Mouse (Mus musculus) CH12.LX (cell line): ENCODE measurements around the gene Vwce. TPM values are rescaled to one million over a fixed set of nuclear protein-coding genes. Genes with fewer than 3 reads are reported as not detected.

Source experiments
- DNase-seq: peaks from one replicate; pipeline ENCODE4 v3.0.0-alpha.2; 2013; ENCODE audit errors: extremely low read depth
- H3K27ac ChIP-seq: 2 replicates; pipeline ENCODE4 v1.5.1; 2012; ENCODE audit warnings: low read depth, mild to moderate bottlenecking, control low read depth, moderate library complexity; ENCODE audit not compliant: insufficient read depth
- H3K27me3 ChIP-seq: replicated peaks from 2 replicates; pipeline ENCODE3; 2012; ENCODE audit warnings: inconsistent platforms
- H3K36me3 ChIP-seq, 2 experiments: replicated peaks in 1 of 2; 2 replicates each; pipeline versions ENCODE3 to v1.6.1; 2012; ENCODE audit warnings: inconsistent platforms in 1 of 2, low read length in 1 of 2, mild to moderate bottlenecking in 1 of 2, mixed read lengths in 1 of 2, moderate library complexity in 1 of 2; ENCODE audit not compliant: control insufficient read depth in 1 of 2, insufficient read depth in 1 of 2
- H3K4me1 ChIP-seq, 2 experiments: 2 replicates each; pipeline ENCODE4 v1.6.1; 2012; ENCODE audit warnings: inconsistent platforms in 1 of 2, moderate library complexity in 1 of 2; ENCODE audit not compliant: insufficient read depth in 2 of 2, control insufficient read depth in 1 of 2
- H3K4me2 ChIP-seq: 2 replicates; pipeline ENCODE4 v1.6.1; 2012; ENCODE audit warnings: low read depth, mild to moderate bottlenecking, control low read depth; ENCODE audit not compliant: poor library complexity, insufficient read depth, severe bottlenecking
- H3K4me3 ChIP-seq, 3 experiments: fragments of 150-350 bp in 1 of 3; sonication (generic) in 1 of 3; replicated peaks in 1 of 3; 2 replicates each; pipeline versions ENCODE3 to v1.5.1; 2011 to 2012; ENCODE audit warnings: low read depth in 2 of 3, low read length in 2 of 3, mild to moderate bottlenecking in 2 of 3, moderate library complexity in 2 of 3, control low read depth in 1 of 3, improper control_type of control experiment in 1 of 3, inconsistent platforms in 1 of 3, mixed read lengths in 1 of 3; ENCODE audit not compliant: poor library complexity in 1 of 3
- H3K79me2 ChIP-seq: replicated peaks from 2 replicates; pipeline ENCODE4 v1.6.1; 2012; ENCODE audit warnings: mild to moderate bottlenecking, moderate library complexity; ENCODE audit not compliant: control insufficient read depth, poor library complexity, insufficient read depth, severe bottlenecking; ENCODE audit errors: extremely low read depth
- H3K9ac ChIP-seq: 2 replicates; pipeline ENCODE4 v1.6.1; 2012; ENCODE audit warnings: low read depth, mild to moderate bottlenecking, control low read depth, moderate library complexity; ENCODE audit not compliant: insufficient read depth
- H3K9me3 ChIP-seq: replicated peaks from 2 replicates; pipeline ENCODE3; 2012; ENCODE audit warnings: low read length, inconsistent platforms, mixed read lengths
- BHLHE40 ChIP-seq: IDR thresholded peaks from 2 replicates; pipeline ENCODE4 v1.6.1; 2011; ENCODE audit warnings: mild to moderate bottlenecking, low read depth, low read length, improper control_type of control experiment
- CHD2 ChIP-seq: IDR thresholded peaks from 2 replicates; pipeline ENCODE4 v1.6.1; 2011; ENCODE audit warnings: low read length, improper control_type of control experiment
- CTCF ChIP-seq, 2 experiments: IDR thresholded peaks in 1 of 2; conservative IDR thresholded peaks in 1 of 2; 2 replicates each; pipeline ENCODE4 v1.5.1; 2011 to 2012; ENCODE audit warnings: low read depth in 2 of 2, low read length in 2 of 2, improper control_type of control experiment in 1 of 2, inconsistent platforms in 1 of 2, mild to moderate bottlenecking in 1 of 2, moderate library complexity in 1 of 2
- E2F4 ChIP-seq: IDR thresholded peaks from 2 replicates; pipeline ENCODE4 v1.6.1; 2011; ENCODE audit warnings: low read depth, low read length, improper control_type of control experiment; ENCODE audit not compliant: insufficient replicate concordance
- ELF1 ChIP-seq: IDR thresholded peaks from 2 replicates; pipeline ENCODE4 v1.6.1; 2014; ENCODE audit warnings: low read depth, mild to moderate bottlenecking, inconsistent platforms, low read length, improper control_type of control experiment
- ETS1 ChIP-seq: conservative IDR thresholded peaks from 2 replicates; pipeline ENCODE4 v1.6.1; 2012; ENCODE audit warnings: low read depth, mild to moderate bottlenecking, inconsistent platforms, low read length, improper control_type of control experiment, moderate library complexity
- IRF4 ChIP-seq: IDR thresholded peaks from 2 replicates; pipeline ENCODE4 v1.6.1; 2014; ENCODE audit warnings: low read depth, mild to moderate bottlenecking, inconsistent platforms, low read length, improper control_type of control experiment
- JUN ChIP-seq: IDR thresholded peaks from 2 replicates; pipeline ENCODE4 v1.6.1; 2011; ENCODE audit warnings: low read depth, mild to moderate bottlenecking, low read length, improper control_type of control experiment, moderate library complexity; ENCODE audit not compliant: insufficient read depth
- JUND ChIP-seq: conservative IDR thresholded peaks from 2 replicates; pipeline ENCODE4 v1.6.1; 2011; ENCODE audit warnings: low read depth, low read length, improper control_type of control experiment
- KAT2A ChIP-seq: IDR thresholded peaks from 2 replicates; pipeline ENCODE4 v1.6.1; 2012; ENCODE audit warnings: low read length, improper control_type of control experiment, inconsistent platforms; ENCODE audit not compliant: insufficient replicate concordance
- MAX ChIP-seq: IDR thresholded peaks from 2 replicates; pipeline ENCODE4 v1.6.1; 2011; ENCODE audit warnings: low read length, improper control_type of control experiment
- MAZ ChIP-seq: IDR thresholded peaks from 2 replicates; pipeline ENCODE4 v1.6.1; 2012; ENCODE audit warnings: low read depth, mild to moderate bottlenecking, inconsistent platforms, low read length, improper control_type of control experiment, moderate library complexity
- MEF2A ChIP-seq: IDR thresholded peaks from 2 replicates; pipeline ENCODE4 v1.6.1; 2014; ENCODE audit warnings: low read depth, mild to moderate bottlenecking, inconsistent platforms, low read length, improper control_type of control experiment, borderline replicate concordance
- NELFE ChIP-seq: IDR thresholded peaks from 2 replicates; pipeline ENCODE4 v1.6.1; 2011; ENCODE audit warnings: low read depth, low read length, improper control_type of control experiment
- NRF1 ChIP-seq: IDR thresholded peaks from 2 replicates; pipeline ENCODE4 v1.6.1; 2014; ENCODE audit warnings: low read depth, mild to moderate bottlenecking, inconsistent platforms, low read length, improper control_type of control experiment, moderate library complexity
- POLR2A ChIP-seq: IDR thresholded peaks from 2 replicates; pipeline ENCODE4 v1.6.1; 2011; ENCODE audit warnings: low read depth, mild to moderate bottlenecking, improper control_type of control experiment, low read length
- POLR2AphosphoS2 ChIP-seq: IDR thresholded peaks from 2 replicates; pipeline ENCODE4 v1.6.1; 2011; ENCODE audit warnings: low read depth, low read length, improper control_type of control experiment
- RAD21 ChIP-seq: IDR thresholded peaks from 2 replicates; pipeline ENCODE4 v1.6.1; 2011; ENCODE audit warnings: low read depth, mild to moderate bottlenecking, low read length, improper control_type of control experiment, moderate library complexity
- RCOR1 ChIP-seq: conservative IDR thresholded peaks from 2 replicates; pipeline ENCODE4 v1.6.1; 2012; ENCODE audit warnings: low read depth, mild to moderate bottlenecking, inconsistent platforms, low read length, improper control_type of control experiment
- SIN3A ChIP-seq: IDR thresholded peaks from 2 replicates; pipeline ENCODE4 v1.6.1; 2012; ENCODE audit warnings: low read length, improper control_type of control experiment, inconsistent platforms
- SMC3 ChIP-seq: IDR thresholded peaks from 2 replicates; pipeline ENCODE4 v1.6.1; 2011; ENCODE audit warnings: low read depth, low read length, improper control_type of control experiment
- TBP ChIP-seq: conservative IDR thresholded peaks from 2 replicates; pipeline ENCODE4 v1.6.1; 2011; ENCODE audit warnings: low read depth, low read length, improper control_type of control experiment
- TCF12 ChIP-seq: IDR thresholded peaks from 2 replicates; pipeline ENCODE4 v1.6.1; 2014; ENCODE audit warnings: low read depth, mild to moderate bottlenecking, inconsistent platforms, low read length, improper control_type of control experiment
- UBTF ChIP-seq: IDR thresholded peaks from 2 replicates; pipeline ENCODE4 v1.6.1; 2012; ENCODE audit warnings: low read depth, mild to moderate bottlenecking, inconsistent platforms, low read length, improper control_type of control experiment, moderate library complexity
- USF1 ChIP-seq: IDR thresholded peaks from 2 replicates; pipeline ENCODE4 v1.6.1; 2014; ENCODE audit warnings: low read depth, mild to moderate bottlenecking, inconsistent platforms, low read length, improper control_type of control experiment
- USF2 ChIP-seq: conservative IDR thresholded peaks from 2 replicates; pipeline ENCODE4 v1.6.1; 2011; ENCODE audit warnings: low read depth, low read length, improper control_type of control experiment
- ZC3H11A ChIP-seq: IDR thresholded peaks from 2 replicates; pipeline ENCODE4 v1.6.1; 2012; ENCODE audit warnings: low read depth, mild to moderate bottlenecking, inconsistent platforms, low read length, improper control_type of control experiment
- ZMIZ1 ChIP-seq: IDR thresholded peaks from 2 replicates; pipeline ENCODE4 v1.6.1; 2012; ENCODE audit warnings: low read depth, mild to moderate bottlenecking, inconsistent platforms, low read length, improper control_type of control experiment
- ZNF384 ChIP-seq: IDR thresholded peaks from 2 replicates; pipeline ENCODE4 v1.6.1; 2012; ENCODE audit warnings: low read depth, low read length, improper control_type of control experiment, inconsistent platforms
- dilution Hi-C: fragments of 300-500 bp; cut with MboI; formaldehyde crosslinking; loops from 2 replicates; pipeline ENCODE4 v1.14.3; 2020; ENCODE audit warnings: low sequenced_read_pairs; ENCODE audit not compliant: extremely low pct_unique_long_range_greater_than_20kb, extremely low pct_ligation_motif_present
- in situ Hi-C: fragments of 300-500 bp; cut with MboI; formaldehyde crosslinking; loops from 3 replicates; pipeline ENCODE4 v1.14.3; 2019; ENCODE audit warnings: low sequenced_read_pairs, low pct_ligation_motif_present, low pct_unique_long_range_greater_than_20kb, mixed read lengths
- polyA plus RNA-seq: library from polyadenylated mRNA; unstranded; fragments of >175 nt; gene quantifications from 2 replicates; pipeline ENCODE4 v1.2.1, GENCODE M21; 2012; ENCODE audit warnings: low read depth; ENCODE audit not compliant: insufficient read length
- total RNA-seq, 2 experiments: library from RNA; depleted of rRNA; stranded (reverse); fragments of 300-350 nt in 1 of 2; fragments of >200 nt in 1 of 2; gene quantifications; 2 replicates each; pipeline ENCODE4 v1.2.3; 2012 to 2014

The Vwce gene
- total and polyA plus RNA-seq, 3 experiments: 0.04 to 1.3 (median 0.13) TPM

- H3K4me1 ChIP-seq: peaks cover 0 to 20% of the 10 kb centered on the region in 2 experiments; a peak in 1 of 4 replicates
- no peak overlapping the region for H3K4me2 ChIP-seq
- no peak overlapping the region for H3K4me3 ChIP-seq
- H3K79me2 ChIP-seq: no peaks in the 10 kb centered on the region
- no peak overlapping the region for H3K9ac ChIP-seq
- TF ChIP-seq SIN3A (no peak), ZMIZ1 (no peak), ELF1 (no peak), CTCF (conservative IDR thresholded peaks at IDR 0.05 in 1 of 2, IDR thresholded peaks at IDR 0.05 in 1 of 2; ENCODE audit: low read depth in 2 of 2, low read length in 2 of 2) (peak; percentile 41 to 94; a peak in 3 of 4 replicates), BHLHE40 (no peak), IRF4 (no peak), KAT2A (no peak), TCF12 (no peak), JUN (no peak), NELFE (peak; percentile 13; the same call in 1 of the 2 replicates), MEF2A (no peak), ETS1 (no peak), TBP (no peak), NRF1 (no peak), CHD2 (no peak), UBTF (no peak), SMC3 (peak; percentile 97), USF2 (no peak), POLR2A (no peak), RAD21 (peak; percentile 89), ZNF384 (no peak), MAX (no peak), JUND (no peak), POLR2AphosphoS2 (no peak), RCOR1 (no peak), E2F4 (no peak), USF1 (no peak), MAZ (no peak), ZC3H11A (peak; percentile 96)
- DNase-seq: peak; percentile 80
- H3K9me3 ChIP-seq: no peaks in the 10 kb centered on the region
- no peaks in the 10 kb centered on the region for H3K27me3 ChIP-seq
- dilution Hi-C loops (no loop called here), in situ Hi-C loops (no loop called here)
- no peak overlapping the region for H3K27ac ChIP-seq
- peaks cover 38 to 94% of the 10 kb centered on the region in 2 experiments for H3K36me3 ChIP-seq
Measured at GRCm38 (mm10) chr19:10714682-10715475, 80.9 kb downstream of the Vwce start.
